Mouse (Mus musculus): ENCODE results near the gene Tcte3.
"Not testable (repeated sequence)": the region's sequence is repeated elsewhere in the genome, so short reads cannot be mapped to it uniquely, and the experiment has no call there.

- not testable (repeated sequence) for TF ChIP-seq GATA1 (IDR thresholded peaks at IDR 0.05; ENCODE audit: borderline replicate concordance, low read length); FLI1 (IDR thresholded peaks at IDR 0.05; ENCODE audit: low read length)
These were observed 17.3 kb downstream of the Tcte3 start for GRCm38 (mm10) chr17:15023878-15024492.
